In genomic region chr3:82357340-82357739, GRCm38 (mm10) we compare ENCODE assay signal across 8 mouse cellular contexts. TPM values are rescaled to one million over a fixed set of nuclear protein-coding genes. Genes with fewer than 3 reads are reported as not detected.
DNase-seq lines count a peak whose midpoint lies in the region; ATAC-seq lines count a peak whose summit lies in the region.

No protein-coding gene starts in this region.

- no peaks in the 10 kb centered on the region for H3K9me3 ChIP-seq in kidney, embryonic 14.5 days (ENCODE audit: control insufficient read depth, low read length)
- H3K9me3 ChIP-seq in embryonic facial prominence, embryonic 10.5 days = no peaks in the 10 kb centered on the region
- no peaks in the 10 kb centered on the region for H3K9me3 ChIP-seq in hindbrain, embryonic 15.5 days
- no peaks in the 10 kb centered on the region for H3K9me3 ChIP-seq in midbrain, embryonic 14.5 days (ENCODE audit: control insufficient read depth, low read length)

- H3K4me1 ChIP-seq in kidney, embryonic 14.5 days (ENCODE audit: control insufficient read depth, insufficient read depth, low read length) = no peaks in the 10 kb centered on the region
- peaks cover 8% of the 10 kb centered on the region for H3K4me1 ChIP-seq in embryonic facial prominence, embryonic 10.5 days
- peaks cover 9% of the 10 kb centered on the region for H3K4me1 ChIP-seq in hindbrain, embryonic 15.5 days (replicated peaks)
- peaks cover 7% of the 10 kb centered on the region for H3K4me1 ChIP-seq in midbrain, embryonic 14.5 days (ENCODE audit: control insufficient read depth, insufficient read depth, low read length)

- H3K4me2 ChIP-seq in kidney, embryonic 14.5 days (replicated peaks; ENCODE audit: low read depth, low read length) = peak overlapping the region; percentile 76
- H3K4me2 ChIP-seq in hindbrain, embryonic 15.5 days = peak overlapping the region; percentile 53
- peak overlapping the region; percentile 59 for H3K4me2 ChIP-seq in midbrain, embryonic 14.5 days (ENCODE audit: low read length)

- H3K27me3 ChIP-seq in kidney, embryonic 14.5 days (ENCODE audit: control insufficient read depth, insufficient read depth, low read length) = no peaks in the 10 kb centered on the region
- no peaks in the 10 kb centered on the region; the same call in 1 of the 2 replicates for H3K27me3 ChIP-seq in embryonic facial prominence, embryonic 10.5 days (replicated peaks; ENCODE audit: low read depth, poor library complexity, severe bottlenecking)
- no peaks in the 10 kb centered on the region for H3K27me3 ChIP-seq in hindbrain, embryonic 15.5 days
- H3K27me3 ChIP-seq in midbrain, embryonic 14.5 days (ENCODE audit: control insufficient read depth, insufficient read depth, low read length) = no peaks in the 10 kb centered on the region

- H3K4me3 ChIP-seq in kidney, embryonic 14.5 days (ENCODE audit: low read length) = peak overlapping the region; percentile 79
- peak overlapping the region; percentile 90 for H3K4me3 ChIP-seq in embryonic facial prominence, embryonic 10.5 days
- H3K4me3 ChIP-seq in hindbrain, embryonic 15.5 days = peak overlapping the region; percentile 79
- H3K4me3 ChIP-seq in midbrain, embryonic 14.5 days (replicated peaks; ENCODE audit: low read depth, low read length) = peak overlapping the region; percentile 82

- DNase-seq in kidney, postnatal 4 days = no peak
- DNase-seq in embryonic facial prominence, embryonic 10.5 days (ENCODE audit: low spot score) = no peak
- no peak for DNase-seq in midbrain, embryonic 14.5 days
- DNase-seq in right cerebral cortex, postnatal 14 days = no peak
- no peak for DNase-seq in embryo, embryonic 9.5 days (ENCODE audit: extremely low spot score)
- DNase-seq in testis, postnatal 10 days (ENCODE audit: low spot score) = no peak

- peak; percentile 5; the same call in 1 of the 2 replicates for ATAC-seq in kidney, embryonic 14.5 days (ENCODE audit: low FRiP score, low TSS enrichment)
- peak; percentile 12; the same call in 1 of the 2 replicates for ATAC-seq in hindbrain, embryonic 15.5 days (ENCODE audit: low FRiP score, low read depth)
- peak; percentile 43 for ATAC-seq in midbrain, embryonic 14.5 days (ENCODE audit: low FRiP score, low TSS enrichment)

- H3K36me3 ChIP-seq in kidney, embryonic 14.5 days (ENCODE audit: control insufficient read depth, insufficient read depth, low read length) = no peaks in the 10 kb centered on the region; the same call in 1 of the 2 replicates
- H3K36me3 ChIP-seq in embryonic facial prominence, embryonic 10.5 days (replicated peaks) = peaks cover 7% of the 10 kb centered on the region; the same call in 1 of the 2 replicates
- H3K36me3 ChIP-seq in hindbrain, embryonic 15.5 days = no peaks in the 10 kb centered on the region; the same call in 1 of the 2 replicates
- peaks cover 8% of the 10 kb centered on the region for H3K36me3 ChIP-seq in midbrain, embryonic 14.5 days (ENCODE audit: control insufficient read depth, insufficient read depth, low read length)

- H3K27ac ChIP-seq in kidney, embryonic 14.5 days (ENCODE audit: low read depth, low read length) = 0 out of 2 replicates have a peak overlapping the region, but pooled peaks have one; percentile 17
- H3K27ac ChIP-seq in embryonic facial prominence, embryonic 10.5 days (replicated peaks) = peak overlapping the region; percentile 81
- H3K27ac ChIP-seq in hindbrain, embryonic 15.5 days (replicated peaks) = peak overlapping the region; percentile 89
- peak overlapping the region; percentile 79 for H3K27ac ChIP-seq in midbrain, embryonic 14.5 days (replicated peaks; ENCODE audit: low read depth, low read length)

- H3K9ac ChIP-seq in kidney, embryonic 14.5 days (ENCODE audit: low read depth, low read length) = no peak overlapping the region
- peak overlapping the region; percentile 49 for H3K9ac ChIP-seq in hindbrain, embryonic 15.5 days
- H3K9ac ChIP-seq in midbrain, embryonic 14.5 days (replicated peaks; ENCODE audit: low read length) = peak overlapping the region; percentile 38; the same call in 1 of the 2 replicates

- WGBS in kidney, embryonic 14.5 days = 11% methylated on average over 5 of the region's 5 CpGs
- WGBS in embryonic facial prominence, embryonic 10.5 days = 2% methylated on average over 5 of the region's 5 CpGs
- 16% methylated on average over 5 of the region's 5 CpGs for WGBS in hindbrain, embryonic 15.5 days
- 5% methylated on average over 5 of the region's 5 CpGs for WGBS in midbrain, embryonic 14.5 days

RNA-seq across cellular contexts. Expression of gene Map9, which starts 0.5 kb away (rescaled TPM):
- polyA plus RNA-seq in kidney, embryonic 14.5 days (2014; fragmentation: Nextera tagmentation; extraction: Ambion mirVana) = 6.5 and 7.8 TPM in 2 replicates
- 7.1 and 8.5 TPM in 2 replicates for polyA plus RNA-seq in embryonic facial prominence, embryonic 10.5 days (2016; fragmentation: Nextera tagmentation; extraction: Ambion mirVana)
- polyA plus RNA-seq in hindbrain, embryonic 15.5 days (2015; fragmentation: Nextera tagmentation; extraction: Ambion mirVana) = 92.1 and 95.5 TPM in 2 replicates
- 92.3 and 101 TPM in 2 replicates for polyA plus RNA-seq in midbrain, embryonic 14.5 days (2014; fragmentation: Nextera tagmentation; extraction: Ambion mirVana)

Comparison
In these comparisons a context has a peak if more than half of its experiments do, and no peak if none do; other contexts are left out.
1. H3K27ac ChIP-seq: peak in every context shown above with its lines; median percentile 89 in hindbrain, embryonic 15.5 days; 81 in embryonic facial prominence, embryonic 10.5 days; 79 in midbrain, embryonic 14.5 days; 17 in kidney, embryonic 14.5 days.